Mouse (Mus musculus) frontal cortex, adult (tissue): ENCODE data around the gene Tk2.
A peak's percentile ranks its signal among the peaks of the same experiment; 100 is the strongest.
"Not testable (repeated sequence)": the region's sequence is repeated elsewhere in the genome, so short reads cannot be mapped to it uniquely, and the experiment has no call there.

Source experiments
- ATAC-seq: cut with Nextera tagmentation; 2 replicates; pipeline ENCODE4 v1.9.2; 2017; ENCODE audit warnings: mild to moderate bottlenecking, moderate library complexity, mixed read lengths; ENCODE audit not compliant: low TSS enrichment

The Tk2 gene

GRCm38 (mm10) chr8:104248276-104248675, at the start of gene Tk2:
TSS of gene Tk2 (minus strand) at chr8:104248558.
- peak; percentile 91 for ATAC-seq

DNA sequence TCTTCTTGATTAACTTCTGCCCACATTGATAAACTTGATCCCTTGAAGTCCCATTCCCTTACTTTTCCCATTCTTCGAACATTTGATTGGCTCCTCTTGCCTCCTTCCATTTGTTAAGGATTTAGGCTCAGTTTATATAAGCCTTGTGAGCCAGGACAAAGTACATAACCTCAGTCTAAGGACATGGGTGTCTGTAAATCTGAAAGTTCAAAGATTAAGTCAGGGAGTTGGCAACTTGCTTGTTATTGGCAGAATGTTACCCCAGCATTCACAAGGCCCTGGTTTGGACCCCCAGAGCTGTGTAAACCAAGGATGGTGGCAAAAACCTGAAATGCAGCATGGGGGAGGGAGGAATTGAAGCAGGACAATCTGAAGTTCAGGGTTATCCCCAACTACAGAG, 46.0 kb upstream of the Tk2 start:
- no peak for ATAC-seq

DNA sequence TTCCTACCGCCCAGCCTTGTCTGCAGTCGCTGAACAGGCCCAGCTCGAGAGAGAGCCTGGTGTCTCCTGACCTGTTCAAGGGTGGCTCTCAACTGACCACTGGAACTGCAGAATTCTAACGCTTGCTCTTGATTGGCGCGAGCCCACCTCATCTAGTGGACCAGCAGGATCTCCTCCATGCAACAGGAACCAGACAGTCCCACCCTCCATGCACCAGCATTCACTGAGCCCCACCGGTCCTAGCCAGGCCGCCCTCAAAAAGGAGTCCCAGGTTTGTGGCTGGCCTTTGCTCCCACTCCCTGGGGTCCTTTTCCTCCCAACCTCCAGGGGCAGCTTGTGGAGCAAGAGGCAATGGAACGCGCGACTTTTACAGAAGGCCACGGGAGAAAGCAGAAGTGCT, 44.7 kb upstream of the Tk2 start, which contains the start of gene Cmtm2a:
Cmtm2a (minus strand) TSS at position 101 of the 400 bp plus-strand sequence.
- not testable (repeated sequence) for ATAC-seq

DNA sequence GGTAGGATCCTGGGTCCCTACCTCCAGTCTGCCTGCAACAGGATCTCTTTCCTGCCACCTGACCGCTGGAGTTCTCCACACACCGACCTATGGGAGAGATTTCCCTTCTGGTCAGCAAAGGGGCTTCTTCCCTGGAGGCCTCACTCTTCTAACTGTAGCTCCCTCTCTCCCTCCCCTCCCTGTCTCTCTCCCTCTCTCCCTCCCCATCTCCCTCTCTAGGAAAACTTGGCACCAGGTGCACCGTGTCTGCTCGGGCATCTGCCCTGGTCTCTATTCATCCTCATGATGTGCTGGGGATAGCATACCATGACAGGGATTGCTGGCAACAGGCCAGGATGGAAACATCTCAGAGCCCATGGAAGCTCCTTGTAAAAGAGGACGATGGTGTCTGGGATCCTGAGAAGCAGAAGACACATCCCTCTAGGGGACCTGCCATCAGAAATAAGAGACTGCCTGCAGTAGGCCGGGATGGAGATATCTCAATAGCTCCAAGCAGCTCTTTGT, 20.6 kb upstream of the Tk2 start:
- no peak for ATAC-seq

- no peak for ATAC-seq
Observed at GRCm38 (mm10) chr8:104268368-104268767, 20.0 kb upstream of the Tk2 start.

GRCm38 (mm10) chr8:104264271-104264935, 16.0 kb upstream of the Tk2 start:
- not testable (repeated sequence) for ATAC-seq

GRCm38 (mm10) chr8:104261802-104262201, 13.4 kb upstream of the Tk2 start:
- ATAC-seq: peak; percentile 90

DNA sequence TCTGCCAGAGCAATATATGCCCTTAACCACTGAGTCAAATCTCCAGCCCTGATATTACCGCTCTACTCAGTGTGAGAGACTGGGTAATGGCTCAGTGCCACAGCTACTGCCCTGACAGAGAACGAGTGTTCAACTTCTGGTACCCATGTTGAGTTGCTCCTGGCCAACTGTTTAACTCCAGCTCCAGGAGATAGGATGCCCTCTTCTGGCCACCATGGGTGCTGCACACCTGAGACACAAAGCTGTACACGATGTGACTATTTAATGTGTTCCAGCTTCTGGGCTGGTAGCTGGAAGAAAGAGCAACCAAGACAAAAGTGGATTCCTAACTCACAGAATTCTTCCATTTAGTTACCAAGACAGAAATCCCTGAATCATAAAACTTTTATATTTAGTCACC, 4.7 kb upstream of the Tk2 start:
- no peak for ATAC-seq

GRCm38 (mm10) chr8:104251461-104251860, 3.1 kb upstream of the Tk2 start:
- ATAC-seq: no peak

DNA sequence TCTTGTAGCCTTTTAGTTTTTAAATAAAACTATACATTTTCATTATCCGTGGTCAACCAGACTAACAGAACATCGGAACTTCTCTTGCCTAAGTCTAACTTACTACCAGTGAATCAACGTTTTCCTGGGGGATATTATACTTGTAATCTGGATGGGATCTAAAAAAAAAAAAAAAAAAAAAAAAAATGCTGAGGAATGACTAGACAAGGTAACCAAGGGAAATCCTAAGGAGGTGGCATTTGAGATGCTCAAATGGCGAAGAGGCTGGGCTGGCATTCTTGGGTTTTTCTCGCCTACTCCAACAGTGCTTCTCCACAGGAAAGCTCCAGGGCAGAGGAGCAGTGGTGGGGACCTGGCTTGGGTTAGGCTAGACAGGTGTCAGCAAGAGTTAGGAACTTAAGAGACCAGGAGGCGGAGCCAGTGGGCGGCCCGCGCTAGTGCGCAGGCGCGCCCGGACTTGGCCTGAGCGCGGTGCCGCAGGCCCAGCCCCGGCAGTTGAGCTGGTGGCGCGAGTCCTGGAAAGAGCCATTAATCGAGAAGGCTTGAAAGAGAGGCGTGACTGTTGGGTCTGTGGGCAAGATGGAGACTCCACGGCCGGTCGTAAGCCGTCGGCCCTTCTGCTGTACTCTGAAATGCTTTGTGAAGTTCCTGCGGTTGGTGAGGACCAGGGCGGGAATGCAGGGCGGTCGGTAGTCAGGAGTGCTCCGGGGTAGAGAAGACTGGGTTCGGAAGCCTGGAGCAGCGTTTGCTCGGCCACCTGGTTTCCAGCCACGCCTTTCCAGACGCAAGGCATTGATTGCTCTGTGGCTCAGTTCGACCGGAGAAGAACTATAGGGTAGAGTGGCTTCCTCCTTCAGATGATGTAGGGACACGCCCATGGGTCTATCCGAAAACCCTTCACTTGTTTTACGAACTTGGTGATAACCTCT, 2.3 kb upstream of the Tk2 start, which contains the start of gene Cklf:
Cklf (plus strand) TSS at position 423 of the 929 bp plus-strand sequence.
- ATAC-seq: peak; percentile 77

DNA sequence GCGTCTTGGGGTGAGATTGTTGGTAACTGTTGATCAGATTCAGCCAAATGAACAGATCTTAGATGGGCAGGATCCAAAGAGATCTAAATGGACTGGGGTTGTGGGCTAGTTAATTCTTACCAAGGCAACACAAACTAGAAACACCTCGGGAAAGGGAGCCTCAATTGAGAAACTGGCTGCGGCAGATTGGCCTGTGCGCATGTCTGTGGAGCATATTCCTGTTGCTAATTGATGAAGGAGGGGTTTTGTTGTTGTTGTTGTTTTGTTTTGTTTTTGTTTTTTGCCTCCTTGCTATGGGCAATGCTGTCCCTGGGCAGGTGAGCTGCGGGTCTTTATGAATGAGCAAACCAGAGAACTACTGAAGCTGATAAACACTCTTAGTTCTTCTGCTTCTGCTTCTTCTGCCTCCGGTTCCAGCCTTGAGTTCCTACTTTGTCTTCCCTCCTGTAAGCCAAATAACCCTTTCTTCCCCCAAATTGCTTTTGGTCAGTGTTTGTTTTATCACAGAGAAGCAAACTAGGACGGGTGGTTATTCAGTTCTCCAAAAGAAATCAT, 1.2 kb upstream of the Tk2 start:
- ATAC-seq: no peak

DNA sequence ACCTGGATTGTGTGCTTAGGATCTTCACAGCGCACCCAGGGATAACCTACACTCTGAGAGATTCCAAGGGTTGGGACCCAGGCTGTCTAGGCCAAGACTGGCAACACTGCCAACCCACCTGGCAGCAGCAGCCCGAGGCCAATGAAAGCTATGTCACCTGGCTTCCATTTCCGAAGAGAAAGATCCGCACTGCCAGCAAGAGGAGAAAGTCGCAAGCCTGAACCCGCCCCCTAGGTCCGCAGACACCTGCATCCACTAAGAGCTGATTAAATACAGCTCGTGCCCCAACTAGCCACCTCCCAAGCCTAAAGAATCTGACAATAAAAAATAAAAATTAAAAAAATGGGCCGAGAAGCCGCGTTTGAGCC, 466 bp downstream of the Tk2 start:
- peak; percentile 6 for ATAC-seq

GRCm38 (mm10) chr8:104247054-104247907, 1.1 kb downstream of the Tk2 start:
- ATAC-seq: no peak

DNA sequence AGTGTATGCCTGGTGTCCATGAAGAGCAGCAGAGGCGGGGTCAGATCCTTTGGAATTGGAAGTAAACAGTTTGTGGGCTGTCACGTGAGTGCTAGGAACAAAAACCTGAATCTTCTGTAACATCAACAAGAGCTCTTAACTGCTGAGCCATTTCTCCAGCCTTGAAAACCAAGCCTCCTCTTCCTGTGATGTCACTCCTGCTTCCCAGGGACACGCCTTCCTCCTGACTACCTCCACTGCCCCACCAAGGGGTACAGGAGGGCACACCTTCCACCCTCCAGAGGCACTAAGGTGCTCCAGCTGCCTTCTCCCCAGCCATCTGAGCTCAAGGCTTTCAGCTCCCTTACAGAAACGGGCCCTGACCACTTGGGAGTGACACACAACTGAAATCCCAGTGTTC, 1.7 kb downstream of the Tk2 start:
- no peak for ATAC-seq

DNA sequence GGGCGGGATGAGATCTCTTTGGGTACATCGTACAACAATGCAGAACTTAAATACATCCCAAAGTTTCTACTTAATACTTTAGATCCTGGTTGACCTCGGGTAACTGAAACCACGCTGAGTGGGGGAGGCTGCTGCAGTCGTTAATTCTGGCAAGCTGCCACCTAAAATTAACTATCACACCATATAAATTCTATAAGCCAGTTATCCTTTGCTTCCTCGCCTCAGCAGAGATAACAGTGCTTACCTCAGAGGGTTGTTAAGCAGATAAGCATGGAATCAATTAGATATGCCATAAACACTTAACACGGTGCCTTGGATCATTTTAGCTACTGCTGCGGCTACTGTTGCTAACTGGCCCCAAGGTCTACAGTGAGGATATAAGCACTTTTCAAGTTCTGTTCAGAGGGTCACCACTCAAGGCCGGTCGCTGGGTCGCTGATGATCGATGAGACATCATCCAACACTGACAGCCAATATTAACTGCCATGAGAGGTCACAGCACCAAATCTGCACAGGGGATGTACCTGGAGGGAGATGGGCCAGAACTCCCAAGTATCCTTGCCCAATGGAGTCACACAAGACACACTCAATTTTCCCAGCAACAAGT, 6.2 kb downstream of the Tk2 start:
- ATAC-seq: no peak

- ATAC-seq: no peak
Observed at GRCm38 (mm10) chr8:104239418-104239861, 8.9 kb downstream of the Tk2 start.

- ATAC-seq: peak; percentile 71
Observed at GRCm38 (mm10) chr8:104234573-104234972, 13.8 kb downstream of the Tk2 start.

DNA sequence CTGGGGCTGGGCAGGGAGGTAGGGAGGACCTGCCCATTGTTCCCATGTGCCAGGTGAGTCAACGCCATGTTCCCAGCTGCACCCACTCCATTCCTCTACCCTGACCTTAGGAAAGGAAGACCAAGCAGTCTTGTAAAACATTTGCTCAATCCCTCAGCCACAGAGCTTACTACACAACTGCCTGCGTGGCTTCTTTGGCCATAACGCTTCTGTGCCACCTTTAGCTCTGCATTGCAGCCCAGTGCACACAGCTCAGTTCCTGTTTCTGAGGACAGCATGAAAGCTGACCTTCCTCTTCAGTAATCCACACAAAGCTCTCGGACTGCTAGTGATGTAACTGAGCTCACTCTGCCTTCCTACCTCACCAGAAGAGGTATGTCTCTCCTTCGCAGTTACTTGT, 15.4 kb downstream of the Tk2 start:
- no peak for ATAC-seq

DNA sequence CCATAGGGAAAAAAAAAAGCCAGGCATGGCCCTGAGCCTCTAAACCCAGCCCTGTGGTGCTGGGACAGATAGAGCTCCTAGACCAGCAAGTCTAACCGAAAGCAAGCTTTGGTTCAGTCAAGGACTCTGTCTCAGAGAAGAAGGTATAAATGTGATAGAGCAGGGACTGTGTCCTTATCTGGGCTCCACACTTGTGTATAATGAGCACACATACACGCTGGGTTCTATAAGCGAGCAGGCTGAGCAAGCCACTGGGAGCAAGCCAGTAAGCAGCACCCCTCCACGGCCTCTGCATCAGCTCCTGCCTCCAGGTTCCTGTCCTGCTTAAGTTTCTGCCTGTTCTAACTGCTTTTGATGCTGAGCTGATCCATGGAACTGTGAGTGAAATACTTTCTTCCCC, 16.3 kb downstream of the Tk2 start:
- no peak for ATAC-seq

DNA sequence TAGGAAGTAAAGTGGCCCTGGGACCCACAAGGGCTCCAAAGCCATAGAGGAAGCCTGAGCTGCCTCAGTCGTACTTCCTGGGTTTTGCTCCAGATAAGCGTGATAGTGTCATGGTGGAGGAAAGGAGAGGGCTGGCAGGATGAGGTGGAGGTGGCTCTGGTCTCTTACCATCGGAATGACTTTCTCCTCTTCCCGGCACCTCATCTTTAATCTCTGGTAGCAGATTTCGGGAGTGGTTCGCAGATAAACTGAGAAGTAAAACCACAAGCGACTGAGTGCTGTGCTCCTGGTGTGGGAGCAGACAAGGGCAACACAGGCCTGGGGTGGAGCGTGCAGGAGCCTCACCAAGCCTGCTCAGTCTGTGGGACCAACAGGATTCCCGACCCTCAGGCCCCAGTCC, 18.0 kb downstream of the Tk2 start:
- ATAC-seq: no peak

DNA sequence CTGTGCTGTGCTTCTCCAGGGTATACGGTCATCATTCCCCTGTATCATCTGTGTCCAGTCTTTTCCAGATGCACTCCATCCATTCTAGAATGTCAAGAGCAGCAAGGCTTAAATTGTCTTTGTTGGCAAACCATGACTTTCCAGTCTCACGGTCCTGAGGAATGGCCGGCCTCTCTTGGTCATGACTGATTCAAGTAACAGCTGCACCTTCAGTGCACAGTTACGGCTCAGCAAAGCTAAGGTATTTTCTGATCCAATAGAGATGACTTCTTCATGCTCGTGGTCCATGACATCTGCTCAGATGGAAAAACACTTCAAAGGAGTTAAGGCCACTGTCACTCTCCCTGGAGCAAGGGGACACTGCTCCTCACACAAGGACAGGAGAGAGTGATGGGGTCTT, 21.3 kb downstream of the Tk2 start:
- ATAC-seq: no peak
